Mouse (Mus musculus): ENCODE measurements at regions not wholly inside any gene's neighbourhood (a gene's known extent, or its start where the extent isn't known, plus 50 kb on each side); places are given as distances from the start of the nearest gene placed in this dataset. TPM values are rescaled to one million over a fixed set of nuclear protein-coding genes. Genes with fewer than 3 reads are reported as not detected.

- H3K4me2 ChIP-seq = no peak overlapping the region
- H3K27me3 ChIP-seq (ENCODE audit: control insufficient read depth, insufficient read depth, low read length) = no peaks in the 10 kb centered on the region
- H3K27ac ChIP-seq (ENCODE audit: low read depth, low read length) = no peak overlapping the region
- DNase-seq (ENCODE audit: low spot score, missing footprints) (no peak), ATAC-seq (ENCODE audit: low FRiP score) (no peak)
- no peaks in the 10 kb centered on the region for H3K9me3 ChIP-seq (ENCODE audit: control insufficient read depth, low read length)
- 80% methylated on average over 6 of the region's 6 CpGs for WGBS
- no peak overlapping the region for H3K9ac ChIP-seq (ENCODE audit: low read length)
- H3K4me3 ChIP-seq (ENCODE audit: low read depth, low read length) = no peak overlapping the region
- H3K36me3 ChIP-seq (ENCODE audit: control insufficient read depth, insufficient read depth, low read length) = no peaks in the 10 kb centered on the region
- no peaks in the 10 kb centered on the region for H3K4me1 ChIP-seq (ENCODE audit: control insufficient read depth, insufficient read depth, low read length)
Observed at GRCm38 (mm10) chr8:36041222-36041864, 275.8 kb downstream of the Gm19410 start.

GRCm38 (mm10) chr8:36042594-36042993, 277.0 kb downstream of the Gm19410 start:
- Histone ChIP-seq H3K27me3 (ENCODE audit: control insufficient read depth, insufficient read depth, low read length) (no peaks in the 10 kb centered on the region), H3K36me3 (ENCODE audit: control insufficient read depth, insufficient read depth, low read length) (no peaks in the 10 kb centered on the region), H3K4me2 (no peak overlapping the region), H3K9me3 (ENCODE audit: control insufficient read depth, low read length) (no peaks in the 10 kb centered on the region), H3K9ac (ENCODE audit: low read length) (no peak overlapping the region), H3K4me1 (ENCODE audit: control insufficient read depth, insufficient read depth, low read length) (no peaks in the 10 kb centered on the region), H3K27ac (ENCODE audit: low read depth, low read length) (no peak overlapping the region), H3K4me3 (ENCODE audit: low read depth, low read length) (no peak overlapping the region)
- DNase-seq (ENCODE audit: low spot score, missing footprints) = no peak
- WGBS = 91% methylated on average over 4 of the region's 4 CpGs
- ATAC-seq (ENCODE audit: low FRiP score) = no peak

Small RNA genes in the stretch of these regions (microRNA-seq; reads per million reads assigned to microRNA genes)
- not detected for gene Gm22030

Data from midbrain, embryonic 11.5 days (tissue).